Mouse (Mus musculus): Measurements from ENCODE around the gene A1cf. TPM values are rescaled to one million over a fixed set of nuclear protein-coding genes. Genes with fewer than 3 reads are reported as not detected.

The A1cf gene
- 137 TPM for polyA plus RNA-seq (2014; fragmentation: Illumina TruSeq; extraction: RNeasy Lipid Tissue Mini Kit (QIAGEN cat#74804); ENCODE audit: low read depth, low replicate concordance)

GRCm38 (mm10) chr19:31868521-31868920, at the start of gene A1cf:
Gene A1cf (plus strand): TSS chr19:31868764.

Other genes with a start within 250 kb of the A1cf start
- gene Prkg1, start 103.7 kb upstream of the A1cf start, polyA plus RNA-seq (2014; fragmentation: Illumina TruSeq; extraction: RNeasy Lipid Tissue Mini Kit (QIAGEN cat#74804); ENCODE audit: low read depth, low replicate concordance), result 0.90 TPM
- gene Asah2, start 239.4 kb downstream of the A1cf start, polyA plus RNA-seq (2014; fragmentation: Illumina TruSeq; extraction: RNeasy Lipid Tissue Mini Kit (QIAGEN cat#74804); ENCODE audit: low read depth, low replicate concordance), result 30.7 TPM

Measured in liver, adult 10 weeks (tissue).